Mouse (Mus musculus) cortical plate, adult 2 months (tissue): Measurements from ENCODE around the gene Hspa12b.

Source experiments
- CTCF ChIP-seq: fragments of 200-500 bp; IDR thresholded peaks from 2 replicates; pipeline ENCODE4 v1.5.1; 2011; ENCODE audit warnings: mild to moderate bottlenecking, control low read depth, low read length; ENCODE audit not compliant: insufficient read depth; ENCODE audit errors: extremely low read depth
- POLR2A ChIP-seq: fragments of 200-500 bp; IDR thresholded peaks from 2 replicates; pipeline ENCODE4 v1.6.1; 2011; ENCODE audit warnings: mild to moderate bottlenecking, low read length, control low read depth; ENCODE audit not compliant: insufficient read depth; ENCODE audit errors: extremely low read depth

GRCm38 (mm10) chr2:131178828-131179245, 51.8 kb downstream of the Hspa12b start:
- TF ChIP-seq CTCF (no peak), POLR2A (no peak; the same call in 1 of the 2 replicates)
